Mouse (Mus musculus) liver, embryonic 14.5 days (tissue): ENCODE measurements at regions not wholly inside any gene's neighbourhood (a gene's known extent, or its start where the extent isn't known, plus 50 kb on each side); places are given as distances from the start of the nearest gene placed in this dataset.
A peak's percentile ranks its signal among the peaks of the same experiment; 100 is the strongest.
"Not testable (repeated sequence)": the region's sequence is repeated elsewhere in the genome, so short reads cannot be mapped to it uniquely, and the experiment has no call there.

Experiments used
- ATAC-seq: fragments of 200-750 bp; cut with Nextera tagmentation; 2 replicates; pipeline ENCODE4 v1.8.0; 2017; ENCODE audit warnings: moderate number of reproducible peaks, mild to moderate bottlenecking, moderate library complexity; ENCODE audit not compliant: insufficient read depth
- DNase-seq, 3 experiments: peaks; one replicate each; pipeline ENCODE4 v3.0.0-alpha.2; 2012 to 2013; ENCODE audit warnings: low read depth in 3 of 3, low spot score in 3 of 3
- H3K27ac ChIP-seq: fragments of 300-500 bp; sonication (generic); 2 replicates; pipeline ENCODE4 v1.5.1; 2014; ENCODE audit warnings: moderate library complexity, mild to moderate bottlenecking, control low read depth, inconsistent platforms
- H3K27me3 ChIP-seq: fragments of 300-500 bp; sonication (generic); 2 replicates; pipeline ENCODE4 v1.6.1; 2014; ENCODE audit warnings: mild to moderate bottlenecking, low read length, moderate library complexity; ENCODE audit not compliant: control insufficient read depth, insufficient read depth
- H3K36me3 ChIP-seq: fragments of 300-500 bp; sonication (generic); replicated peaks from 2 replicates; pipeline ENCODE4 v1.6.1; 2014; ENCODE audit warnings: low read depth; ENCODE audit not compliant: control insufficient read depth, insufficient read depth
- H3K4me1 ChIP-seq, 2 experiments: fragments of 200-500 bp in 1 of 2; fragments of 300-500 bp in 1 of 2; sonication (generic) in 1 of 2; replicated peaks; 2 replicates each; pipeline ENCODE4 v1.6.1; 2012 to 2014; ENCODE audit warnings: antibody characterized with exemption in 1 of 2, inconsistent platforms in 1 of 2, low read length in 1 of 2; ENCODE audit not compliant: control insufficient read depth in 2 of 2, insufficient read depth in 2 of 2
- H3K4me2 ChIP-seq: fragments of 300-500 bp; sonication (generic); 2 replicates; pipeline ENCODE4 v1.6.1; 2014; ENCODE audit warnings: low read depth, mild to moderate bottlenecking, control low read depth, moderate library complexity
- H3K4me3 ChIP-seq, 2 experiments: fragments of 200-500 bp in 1 of 2; fragments of 300-500 bp in 1 of 2; sonication (generic) in 1 of 2; 2 replicates each; pipeline ENCODE4 v1.5.1; 2012 to 2014; ENCODE audit warnings: low read depth in 2 of 2, low read length in 2 of 2, mild to moderate bottlenecking in 2 of 2, control low read depth in 1 of 2, inconsistent platforms in 1 of 2, moderate library complexity in 1 of 2; ENCODE audit not compliant: insufficient read depth in 1 of 2
- H3K9ac ChIP-seq: fragments of 300-500 bp; sonication (generic); replicated peaks from 2 replicates; pipeline ENCODE4 v1.6.1; 2014; ENCODE audit warnings: mild to moderate bottlenecking, control low read depth, moderate library complexity
- H3K9me3 ChIP-seq: fragments of 300-500 bp; sonication (generic); 2 replicates; pipeline ENCODE4 v1.6.1; 2016; ENCODE audit warnings: low read length, mixed read lengths; ENCODE audit not compliant: control insufficient read depth
- CTCF ChIP-seq: IDR thresholded peaks from 2 replicates; pipeline ENCODE4 v1.5.1; 2016; ENCODE audit warnings: antibody characterized with exemption, low read depth, control low read depth
- EP300 ChIP-seq: IDR thresholded peaks from 2 replicates; pipeline ENCODE4 v1.6.1; 2016; ENCODE audit warnings: antibody characterized with exemption, low read depth
- WGBS: fragments of 180-500 bp; shearing (Covaris S2); extraction: QIAGEN DNeasy Blood & Tissue Kit; methylation state at CpG from one replicate; pipeline ENCODE4 v1.1.7; 2014; ENCODE audit not compliant: insufficient replicate concordance; 5-methylcytosine and 5-hydroxymethylcytosine counted together

- not testable (repeated sequence) for H3K9ac ChIP-seq, H3K4me1 ChIP-seq
- 50% methylated on average over 4 of the region's 4 CpGs for WGBS
Observed at GRCm38 (mm10) chr14:19080001-19080400, 185.9 kb upstream of the Ube2e2 start.

GRCm38 (mm10) chr14:19041984-19042760, 148.1 kb upstream of the Ube2e2 start:
- Histone ChIP-seq H3K36me3 (no peaks in the 10 kb centered on the region), H3K27ac (no peak overlapping the region), H3K4me2 (peak overlapping the region; percentile 38), H3K9ac (no peak overlapping the region), H3K4me1 (no peaks in the 10 kb centered on the region), H3K9me3 (no peaks in the 10 kb centered on the region), H3K27me3 (no peaks in the 10 kb centered on the region), H3K4me3 (0 out of 4 replicates have a peak overlapping the region, but pooled peaks of 1 of the 2 experiments have one; percentile 12)
- DNase-seq: no peak
- WGBS: 4% methylated on average over 49 of the region's 49 CpGs
- no peak for ATAC-seq
- peak; percentile 83 for TF ChIP-seq CTCF
- no peak for TF ChIP-seq EP300

More at GRCm38 (mm10) chr14:19080001-19080400, 185.9 kb upstream of the Ube2e2 start:
- not testable (repeated sequence) for H3K4me2 ChIP-seq, H3K36me3 ChIP-seq, H3K27ac ChIP-seq, ATAC-seq, H3K9me3 ChIP-seq, H3K4me3 ChIP-seq, DNase-seq, H3K27me3 ChIP-seq

- Histone ChIP-seq H3K27ac (no peak overlapping the region), H3K4me1 (no peaks in the 10 kb centered on the region), H3K9me3 (no peaks in the 10 kb centered on the region), H3K36me3 (no peaks in the 10 kb centered on the region), H3K4me2 (no peak overlapping the region), H3K4me3 (no peak overlapping the region), H3K9ac (no peak overlapping the region), H3K27me3 (no peaks in the 10 kb centered on the region)
- ATAC-seq (no peak), DNase-seq (no peak)
- 6% methylated on average over 2 of the region's 2 CpGs for WGBS
- no peak for TF ChIP-seq CTCF
- no peak for TF ChIP-seq EP300
Observed at GRCm38 (mm10) chr14:19020102-19020501, 126.0 kb upstream of the Ube2e2 start.

GRCm38 (mm10) chr14:19015406-19015805, 121.3 kb upstream of the Ube2e2 start:
- no peak for ATAC-seq
- Histone ChIP-seq H3K4me1 (no peaks in the 10 kb centered on the region), H3K27me3 (no peaks in the 10 kb centered on the region), H3K9ac (no peak overlapping the region), H3K27ac (no peak overlapping the region), H3K36me3 (no peaks in the 10 kb centered on the region), H3K4me2 (no peak overlapping the region), H3K4me3 (no peak overlapping the region), H3K9me3 (no peaks in the 10 kb centered on the region)
- TF ChIP-seq EP300 (no peak), CTCF (no peak)
- no peak for DNase-seq
- WGBS: 43% methylated on average over 4 of the region's 4 CpGs

- not testable (repeated sequence) for H3K27me3 ChIP-seq, H3K9me3 ChIP-seq, H3K4me3 ChIP-seq, ATAC-seq, H3K4me1 ChIP-seq, H3K9ac ChIP-seq, H3K27ac ChIP-seq, H3K36me3 ChIP-seq, H3K4me2 ChIP-seq, DNase-seq
- 80% methylated on average over 2 of the region's 2 CpGs for WGBS
Observed at GRCm38 (mm10) chr14:19013558-19013957, 119.5 kb upstream of the Ube2e2 start.
